In genomic region chrX:74269736-74270061, GRCm38 (mm10) we compare ENCODE assay signal across 8 mouse cellular contexts. TPM values are rescaled to one million over a fixed set of nuclear protein-coding genes. Genes with fewer than 3 reads are reported as not detected.
DNase-seq lines count a peak whose midpoint lies in the region; ATAC-seq and TF ChIP-seq lines count a peak whose summit lies in the region.

No protein-coding gene starts in this region.

- H3K9me3 ChIP-seq in limb, embryonic 11.5 days (ENCODE audit: control insufficient read depth, low read length), result no peaks in the 10 kb centered on the region
- H3K9me3 ChIP-seq in neural tube, embryonic 13.5 days, result no peaks in the 10 kb centered on the region

- peaks cover 3% of the 10 kb centered on the region; the same call in 1 of the 2 replicates for H3K4me1 ChIP-seq in liver, adult 2 months (ENCODE audit: control insufficient read depth, insufficient read depth, low read length)
- H3K4me1 ChIP-seq in embryonic fibroblast, embryonic 13.5 days (ENCODE audit: control insufficient read depth, insufficient read depth, low read length), result 0 out of 2 replicates have a peak, but pooled peaks cover 2% of the 10 kb centered on the region
- H3K4me1 ChIP-seq in limb, embryonic 11.5 days (ENCODE audit: control insufficient read depth, insufficient read depth, low read length), result no peaks in the 10 kb centered on the region
- peaks cover 16% of the 10 kb centered on the region for H3K4me1 ChIP-seq in neural tube, embryonic 13.5 days (replicated peaks)

- H3K4me2 ChIP-seq in limb, embryonic 11.5 days (ENCODE audit: low read depth, severe bottlenecking), result peak overlapping the region; percentile 45
- H3K4me2 ChIP-seq in neural tube, embryonic 13.5 days, result peak overlapping the region; percentile 56

- peak overlapping the region; percentile 93 for H3K27ac ChIP-seq in liver, adult 2 months (replicated peaks; ENCODE audit: insufficient read depth, low read depth, low read length)
- H3K27ac ChIP-seq in embryonic fibroblast, embryonic 13.5 days (ENCODE audit: insufficient read depth, low read length), result peak overlapping the region; percentile 99
- peak overlapping the region; percentile 89 for H3K27ac ChIP-seq in limb, embryonic 11.5 days (replicated peaks; ENCODE audit: low read depth, low read length)
- peak overlapping the region; percentile 96 for H3K27ac ChIP-seq in neural tube, embryonic 13.5 days (replicated peaks)

- no peak for TF ChIP-seq POLR2A in liver, adult 2 months (IDR thresholded peaks at IDR 0.05; ENCODE audit: extremely low read depth, insufficient read depth, low read length)
- TF ChIP-seq POLR2A in embryonic fibroblast, embryonic 13.5 days (IDR thresholded peaks at IDR 0.05; ENCODE audit: low read depth, low read length), result peak; percentile 17

- 24% methylated on average over 3 of the region's 3 CpGs for WGBS in liver, adult 2 months
- 42% methylated on average over 3 of the region's 3 CpGs for WGBS in limb, embryonic 11.5 days
- 19% methylated on average over 3 of the region's 3 CpGs for WGBS in neural tube, embryonic 13.5 days

- peak; percentile 27 for ATAC-seq in limb, embryonic 11.5 days (ENCODE audit: insufficient number of reproducible peaks, low FRiP score, low TSS enrichment, low read depth)
- peak; percentile 21 for ATAC-seq in neural tube, embryonic 13.5 days (ENCODE audit: low read depth)

- H3K9ac ChIP-seq in liver, adult 2 months (ENCODE audit: low read depth, low read length), result peak overlapping the region; percentile 77
- H3K9ac ChIP-seq in limb, embryonic 11.5 days (ENCODE audit: low read length), result peak overlapping the region; percentile 64
- peak overlapping the region; percentile 68 for H3K9ac ChIP-seq in neural tube, embryonic 13.5 days

- peak overlapping the region; percentile 70 for H3K4me3 ChIP-seq in liver, adult 2 months (ENCODE audit: insufficient read depth, low read depth, low read length)
- H3K4me3 ChIP-seq in embryonic fibroblast, embryonic 13.5 days (ENCODE audit: insufficient read depth, low read length), result peak overlapping the region; percentile 9; the same call in 1 of the 2 replicates
- peak overlapping the region; percentile 50 for H3K4me3 ChIP-seq in limb, embryonic 11.5 days (ENCODE audit: low read depth, low read length)
- peak overlapping the region; percentile 62 for H3K4me3 ChIP-seq in neural tube, embryonic 13.5 days

- no peaks in the 10 kb centered on the region for H3K79me2 ChIP-seq in liver, adult 2 months (ENCODE audit: control insufficient read depth, insufficient read depth, low read length)

- no peak for DNase-seq in liver, adult 2 months (ENCODE audit: extremely low read depth, low read depth, low spot score)
- no peak for DNase-seq in liver
- DNase-seq in limb, embryonic 11.5 days (ENCODE audit: low spot score), result no peak
- no peak for DNase-seq in frontal cortex, postnatal 36 days (ENCODE audit: low spot score in 2 of 2)
- no peak for DNase-seq in left cerebral cortex, postnatal 10 days (ENCODE audit: extremely low spot score in 1 of 2, low spot score in 2 of 2)
- no peak for DNase-seq in gastrocnemius, postnatal 25 days

- no peak for TF ChIP-seq CTCF in liver, adult 2 months (IDR thresholded peaks at IDR 0.05; ENCODE audit: low read depth, low read length)
- TF ChIP-seq CTCF in embryonic fibroblast, embryonic 13.5 days (IDR thresholded peaks at IDR 0.05; ENCODE audit: borderline replicate concordance, insufficient read depth, low read length), result no peak

- H3K27me3 ChIP-seq in liver, adult 2 months (ENCODE audit: control insufficient read depth, insufficient read depth, low read length), result no peaks in the 10 kb centered on the region
- H3K27me3 ChIP-seq in limb, embryonic 11.5 days (ENCODE audit: control insufficient read depth, insufficient read depth, low read length), result no peaks in the 10 kb centered on the region
- H3K27me3 ChIP-seq in neural tube, embryonic 13.5 days, result no peaks in the 10 kb centered on the region

- peaks cover 14% of the 10 kb centered on the region for H3K36me3 ChIP-seq in liver, adult 2 months (ENCODE audit: control insufficient read depth, insufficient read depth, low read length)
- no peaks in the 10 kb centered on the region; the same call in 1 of the 2 replicates for H3K36me3 ChIP-seq in limb, embryonic 11.5 days (ENCODE audit: control insufficient read depth, insufficient read depth, low read length)
- peaks cover 12% of the 10 kb centered on the region for H3K36me3 ChIP-seq in neural tube, embryonic 13.5 days

- intact Hi-C loops in left cerebral cortex, postnatal 10 days (cut with DNase I), result no loop called here

RNA-seq across cellular contexts. Expression of gene Rpl10, which starts 0.9 kb away (rescaled TPM):
- 1,181 and 1,274 TPM in 2 replicates for total RNA-seq in liver, adult 2 months (2014; rRNA removed)
- polyA plus RNA-seq in liver, adult 2 months (2012; rRNA removed), result 968 and 1,030 TPM in 2 replicates
- polyA plus RNA-seq in embryonic fibroblast, embryonic 13.5 days (2011; ENCODE audit: insufficient read length, low read depth, missing spikeins), result 311 and 352 TPM in 2 replicates
- polyA plus RNA-seq in limb, embryonic 11.5 days (2014; fragmentation: Nextera tagmentation; extraction: Ambion mirVana), result 867 and 882 TPM in 2 replicates
- 582 and 609 TPM in 2 replicates for polyA plus RNA-seq in neural tube, embryonic 13.5 days (2015; fragmentation: Nextera tagmentation; extraction: Ambion mirVana)
- 100 to 1,000 TPM; 150 to 215 TPM for total RNA-seq in left cerebral cortex, postnatal 10 days (2021)
- 100 to 1,000 TPM; 164 to 171 TPM for total RNA-seq in gastrocnemius, postnatal 25 days (2021)

RNA-seq across cellular contexts. Expression of gene Taz, which starts 12.0 kb away (rescaled TPM):
- total RNA-seq in liver, adult 2 months (2014; rRNA removed), result 29.7 and 37.2 TPM in 2 replicates
- polyA plus RNA-seq in liver, adult 2 months (2012; rRNA removed), result 48.8 and 53.9 TPM in 2 replicates
- 43.2 and 52.9 TPM in 2 replicates for polyA plus RNA-seq in embryonic fibroblast, embryonic 13.5 days (2011; ENCODE audit: insufficient read length, low read depth, missing spikeins)
- 63.1 and 72.0 TPM in 2 replicates for polyA plus RNA-seq in limb, embryonic 11.5 days (2014; fragmentation: Nextera tagmentation; extraction: Ambion mirVana)
- 80.2 and 86.0 TPM in 2 replicates for polyA plus RNA-seq in neural tube, embryonic 13.5 days (2015; fragmentation: Nextera tagmentation; extraction: Ambion mirVana)
- 10 to 100 TPM; 56.1 to 56.3 TPM for total RNA-seq in left cerebral cortex, postnatal 10 days (2021)
- 10 to 100 TPM; 40.4 to 43.5 TPM for total RNA-seq in gastrocnemius, postnatal 25 days (2021)

RNA-seq across cellular contexts. Expression of gene Dnase1l1, which starts 12.4 kb away (rescaled TPM):
- 3.5 and 6.1 TPM in 2 replicates for total RNA-seq in liver, adult 2 months (2014; rRNA removed)
- polyA plus RNA-seq in liver, adult 2 months (2012; rRNA removed), result 4.9 and 5.5 TPM in 2 replicates
- 8.0 and 12.1 TPM in 2 replicates for polyA plus RNA-seq in embryonic fibroblast, embryonic 13.5 days (2011; ENCODE audit: insufficient read length, low read depth, missing spikeins)
- polyA plus RNA-seq in limb, embryonic 11.5 days (2014; fragmentation: Nextera tagmentation; extraction: Ambion mirVana), result 5.4 and 5.8 TPM in 2 replicates
- 3.4 and 4.5 TPM in 2 replicates for polyA plus RNA-seq in neural tube, embryonic 13.5 days (2015; fragmentation: Nextera tagmentation; extraction: Ambion mirVana)
- total RNA-seq in left cerebral cortex, postnatal 10 days (2021), result 1 to 10 TPM; 2.7 to 3.2 TPM
- total RNA-seq in gastrocnemius, postnatal 25 days (2021), result 10 to 100 TPM; 90.3 to 95.9 TPM

RNA-seq across cellular contexts. Expression of gene Emd, which starts 15.2 kb away (rescaled TPM):
- 10.2 and 10.3 TPM in 2 replicates for total RNA-seq in liver, adult 2 months (2014; rRNA removed)
- polyA plus RNA-seq in liver, adult 2 months (2012; rRNA removed), result 32.4 and 38.8 TPM in 2 replicates
- 195 and 206 TPM in 2 replicates for polyA plus RNA-seq in embryonic fibroblast, embryonic 13.5 days (2011; ENCODE audit: insufficient read length, low read depth, missing spikeins)
- polyA plus RNA-seq in limb, embryonic 11.5 days (2014; fragmentation: Nextera tagmentation; extraction: Ambion mirVana), result 34.9 and 38.2 TPM in 2 replicates
- polyA plus RNA-seq in neural tube, embryonic 13.5 days (2015; fragmentation: Nextera tagmentation; extraction: Ambion mirVana), result 16.3 and 16.6 TPM in 2 replicates
- 10 to 100 TPM; 43.9 to 44.4 TPM for total RNA-seq in left cerebral cortex, postnatal 10 days (2021)
- total RNA-seq in gastrocnemius, postnatal 25 days (2021), result 10 to 100 TPM; 20.1 to 20.3 TPM

RNA-seq across cellular contexts. Expression of gene Flna, which starts 20.1 kb away (rescaled TPM):
- total RNA-seq in liver, adult 2 months (2014; rRNA removed), result 34.8 and 47.3 TPM in 2 replicates
- 14.9 and 24.4 TPM in 2 replicates for polyA plus RNA-seq in liver, adult 2 months (2012; rRNA removed)
- 1,955 and 2,266 TPM in 2 replicates for polyA plus RNA-seq in embryonic fibroblast, embryonic 13.5 days (2011; ENCODE audit: insufficient read length, low read depth, missing spikeins)
- 281 and 303 TPM in 2 replicates for polyA plus RNA-seq in limb, embryonic 11.5 days (2014; fragmentation: Nextera tagmentation; extraction: Ambion mirVana)
- polyA plus RNA-seq in neural tube, embryonic 13.5 days (2015; fragmentation: Nextera tagmentation; extraction: Ambion mirVana), result 90.3 and 102 TPM in 2 replicates
- total RNA-seq in left cerebral cortex, postnatal 10 days (2021), result 100 to 1,000 TPM; 199 to 211 TPM
- 10 to 100 TPM; 47.7 to 64.7 TPM for total RNA-seq in gastrocnemius, postnatal 25 days (2021)

Comparison
In these comparisons a context has a peak if more than half of its experiments do, and no peak if none do; other contexts are left out.
1. H3K4me3 ChIP-seq: peak in every context shown above with its lines; median percentile 70 in liver, adult 2 months; 62 in neural tube, embryonic 13.5 days; 50 in limb, embryonic 11.5 days; 9 in embryonic fibroblast, embryonic 13.5 days.